Mouse (Mus musculus): ENCODE measurements around the gene Six4. TPM values are rescaled to one million over a fixed set of nuclear protein-coding genes. Genes with fewer than 3 reads are reported as not detected.
A peak's percentile ranks its signal among the peaks of the same experiment; 100 is the strongest.
"Not testable (repeated sequence)": the region's sequence is repeated elsewhere in the genome, so short reads cannot be mapped to it uniquely, and the experiment has no call there.

The Six4 gene
- 0.39 and 0.43 TPM in 2 replicates for polyA plus RNA-seq (2014; fragmentation: Nextera tagmentation; extraction: Ambion mirVana)

DNA sequence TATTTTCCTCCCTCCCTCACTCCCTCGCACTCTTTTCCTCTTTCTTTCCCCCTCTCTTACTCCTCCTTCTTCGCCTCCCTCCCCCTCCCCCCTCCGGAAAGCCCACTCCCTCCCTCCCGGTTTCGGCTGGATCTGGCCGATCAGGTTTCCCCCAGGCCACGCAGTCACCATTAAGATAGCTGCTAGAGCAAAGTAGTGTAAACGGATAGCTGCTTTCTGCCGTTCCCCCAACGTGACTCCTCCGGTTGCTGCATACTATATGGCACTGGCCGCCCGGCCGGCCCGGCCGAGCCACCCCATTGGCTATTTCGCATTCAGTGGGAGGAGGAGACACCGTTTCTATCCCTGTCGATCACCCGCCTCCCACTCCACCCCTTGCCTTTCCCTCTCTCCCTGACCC, at the start of gene Six4:
Gene Six4, minus strand, starts transcription at position 261 of the 400 bp plus-strand sequence.
- DNase-seq (ENCODE audit: low spot score) (peak; percentile 71), ATAC-seq (peak; percentile 86)
- H3K4me2 ChIP-seq (ENCODE audit: low read length), result peak within 1 kb of the TSS; percentile 98
- H3K27me3 ChIP-seq (replicated peaks; ENCODE audit: control insufficient read depth, insufficient read depth, low read length), result peaks cover 14% of the 10 kb centered on the region
- H3K9me3 ChIP-seq (replicated peaks; ENCODE audit: control insufficient read depth, low read length), result no peaks in the 10 kb centered on the region
- peaks cover 12% of the 10 kb centered on the region for H3K4me1 ChIP-seq (ENCODE audit: control insufficient read depth, insufficient read depth, low read length)
- H3K4me3 ChIP-seq (ENCODE audit: low read depth, low read length), result peak within 1 kb of the TSS; percentile 66
- H3K36me3 ChIP-seq (ENCODE audit: control insufficient read depth, insufficient read depth, low read length), result no peaks in the 10 kb centered on the region
- under 1% methylated on average over 19 of the region's 20 CpGs for WGBS
- no peak within 1 kb of the TSS for H3K27ac ChIP-seq (ENCODE audit: low read depth, low read length)
- peak within 1 kb of the TSS; percentile 74 for H3K9ac ChIP-seq (ENCODE audit: low read length)

DNA sequence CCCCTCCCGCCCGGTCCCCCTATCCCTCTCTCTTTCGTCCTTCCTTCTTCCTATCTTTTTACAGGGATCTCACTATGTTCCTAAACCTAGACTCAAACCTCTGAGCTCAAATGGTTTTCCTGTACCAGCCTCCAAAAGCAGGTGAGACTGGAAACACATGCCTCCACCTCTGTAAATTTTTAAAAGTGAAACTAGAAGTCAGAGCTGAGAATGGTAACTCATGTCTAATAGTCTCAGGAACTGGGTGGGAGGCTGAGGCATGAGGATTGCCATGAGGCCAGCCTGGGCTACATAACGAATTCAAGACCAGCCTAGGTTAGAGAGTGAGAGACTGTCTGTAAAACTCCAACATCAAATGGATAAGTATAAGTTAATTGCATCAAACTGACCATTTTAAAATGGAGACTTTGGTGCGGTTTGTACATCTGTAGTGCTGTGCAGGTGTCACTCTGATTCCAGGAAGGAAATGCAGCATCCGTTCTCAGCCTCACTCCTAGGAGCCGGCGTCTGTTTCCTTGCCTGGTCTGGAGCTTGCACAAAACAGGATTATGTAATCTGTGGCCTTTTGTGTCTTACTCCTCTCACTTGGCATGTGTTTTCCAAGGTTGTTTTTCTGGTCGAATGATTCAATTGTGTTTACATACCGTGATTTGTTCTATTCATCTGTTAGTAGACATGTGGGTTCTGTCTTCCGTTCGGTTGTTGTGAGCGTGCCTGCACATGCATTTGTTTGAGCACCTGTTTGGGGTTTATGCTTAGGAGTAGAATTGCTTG, 49.3 kb upstream of the Six4 start:
- no peak overlapping the region for H3K9ac ChIP-seq (ENCODE audit: low read length)
- ATAC-seq, result no peak
- no peak overlapping the region for H3K4me3 ChIP-seq (ENCODE audit: low read depth, low read length)
- no peaks in the 10 kb centered on the region for H3K4me1 ChIP-seq (ENCODE audit: control insufficient read depth, insufficient read depth, low read length)
- DNase-seq (ENCODE audit: low spot score), result peak; percentile 31
- H3K27me3 ChIP-seq (replicated peaks; ENCODE audit: control insufficient read depth, insufficient read depth, low read length), result no peaks in the 10 kb centered on the region
- H3K27ac ChIP-seq (ENCODE audit: low read depth, low read length), result no peak overlapping the region
- no peaks in the 10 kb centered on the region for H3K9me3 ChIP-seq (replicated peaks; ENCODE audit: control insufficient read depth, low read length)
- no peak overlapping the region for H3K4me2 ChIP-seq (ENCODE audit: low read length)
- H3K36me3 ChIP-seq (ENCODE audit: control insufficient read depth, insufficient read depth, low read length), result no peaks in the 10 kb centered on the region
- 41% methylated on average over 13 of the region's 13 CpGs for WGBS

DNA sequence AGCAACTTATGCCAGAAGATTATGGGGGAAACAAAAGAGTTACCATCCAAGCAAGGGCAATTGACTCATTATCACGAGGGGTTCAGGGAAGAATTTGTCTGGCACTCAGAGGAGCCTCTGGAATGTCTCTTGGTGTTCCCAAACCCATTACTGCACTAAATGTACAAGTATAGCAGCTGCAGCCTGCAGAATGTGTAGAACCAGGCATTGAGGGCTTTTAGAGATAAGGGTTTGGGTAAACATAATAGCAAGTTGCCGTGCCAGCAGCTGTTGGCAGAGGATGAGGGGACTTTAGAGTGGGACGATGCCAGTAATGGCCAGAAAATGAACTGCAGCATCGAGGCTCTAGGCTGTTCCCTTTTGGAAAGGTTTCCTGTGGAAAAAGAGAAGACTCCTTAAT, 47.1 kb upstream of the Six4 start:
- H3K4me3 ChIP-seq (ENCODE audit: low read depth, low read length), result no peak overlapping the region
- ATAC-seq, result no peak
- 50% methylated on average over 4 of the region's 4 CpGs for WGBS
- H3K36me3 ChIP-seq (ENCODE audit: control insufficient read depth, insufficient read depth, low read length), result no peaks in the 10 kb centered on the region
- H3K9me3 ChIP-seq (replicated peaks; ENCODE audit: control insufficient read depth, low read length), result no peaks in the 10 kb centered on the region
- H3K4me1 ChIP-seq (ENCODE audit: control insufficient read depth, insufficient read depth, low read length), result no peaks in the 10 kb centered on the region
- H3K27me3 ChIP-seq (replicated peaks; ENCODE audit: control insufficient read depth, insufficient read depth, low read length), result no peaks in the 10 kb centered on the region
- no peak overlapping the region for H3K9ac ChIP-seq (ENCODE audit: low read length)
- no peak overlapping the region for H3K4me2 ChIP-seq (ENCODE audit: low read length)
- peak; percentile 32 for DNase-seq (ENCODE audit: low spot score)
- no peak overlapping the region for H3K27ac ChIP-seq (ENCODE audit: low read depth, low read length)

DNA sequence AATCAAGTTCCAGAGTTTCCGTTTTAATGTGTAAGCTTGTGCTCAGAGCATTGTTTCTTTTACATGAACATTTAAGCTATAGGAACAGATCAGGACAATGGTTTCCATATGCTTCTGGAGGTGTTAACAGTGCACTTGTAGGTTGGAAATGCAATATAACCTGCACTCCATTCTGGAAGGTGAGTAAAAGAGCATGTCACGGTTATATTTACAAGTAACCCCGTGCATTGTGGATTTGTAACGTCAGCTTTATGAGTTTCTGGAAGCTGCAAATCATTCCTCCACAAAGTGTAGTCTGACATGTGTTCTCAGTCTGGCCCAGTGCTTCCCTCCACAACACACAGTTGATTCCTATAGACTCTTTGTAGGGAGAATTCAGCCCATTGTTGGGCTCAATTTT, 40.9 kb upstream of the Six4 start:
- WGBS, result 90% methylated on average over 4 of the region's 4 CpGs
- ATAC-seq, result no peak
- no peaks in the 10 kb centered on the region for H3K27me3 ChIP-seq (replicated peaks; ENCODE audit: control insufficient read depth, insufficient read depth, low read length)
- no peaks in the 10 kb centered on the region for H3K36me3 ChIP-seq (ENCODE audit: control insufficient read depth, insufficient read depth, low read length)
- H3K27ac ChIP-seq (ENCODE audit: low read depth, low read length), result no peak overlapping the region
- H3K9ac ChIP-seq (ENCODE audit: low read length), result no peak overlapping the region
- H3K4me3 ChIP-seq (ENCODE audit: low read depth, low read length), result no peak overlapping the region
- H3K4me2 ChIP-seq (ENCODE audit: low read length), result no peak overlapping the region
- no peaks in the 10 kb centered on the region for H3K4me1 ChIP-seq (ENCODE audit: control insufficient read depth, insufficient read depth, low read length)
- H3K9me3 ChIP-seq (replicated peaks; ENCODE audit: control insufficient read depth, low read length), result no peaks in the 10 kb centered on the region
- DNase-seq (ENCODE audit: low spot score), result no peak

DNA sequence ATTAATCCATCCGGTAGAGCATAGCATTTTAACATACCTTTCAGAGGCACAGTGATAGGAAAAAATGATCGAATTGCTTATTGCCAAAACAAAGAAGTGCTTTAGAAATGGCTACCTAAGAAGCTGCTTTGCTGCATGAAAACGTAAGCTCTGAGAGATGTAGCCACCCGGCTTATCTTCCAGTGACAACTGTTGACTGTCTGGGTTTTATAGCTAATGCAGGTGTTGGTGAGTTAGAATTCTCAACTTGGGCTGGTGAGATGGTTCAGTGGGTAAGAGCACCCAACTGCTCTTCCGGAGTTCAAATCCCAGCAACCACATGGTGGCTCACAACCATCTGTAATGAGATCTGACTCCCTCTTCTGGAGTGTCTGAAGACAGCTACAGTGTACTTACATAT, 37.8 kb upstream of the Six4 start:
- H3K4me1 ChIP-seq (ENCODE audit: control insufficient read depth, insufficient read depth, low read length); H3K36me3 ChIP-seq (ENCODE audit: control insufficient read depth, insufficient read depth, low read length); H3K27ac ChIP-seq (ENCODE audit: low read depth, low read length); H3K9ac ChIP-seq (ENCODE audit: low read length); H3K9me3 ChIP-seq (replicated peaks; ENCODE audit: control insufficient read depth, low read length); DNase-seq (ENCODE audit: low spot score); H3K27me3 ChIP-seq (replicated peaks; ENCODE audit: control insufficient read depth, insufficient read depth, low read length); ATAC-seq; H3K4me3 ChIP-seq (ENCODE audit: low read depth, low read length); H3K4me2 ChIP-seq (ENCODE audit: low read length): not testable (repeated sequence)
- 95% methylated on average over 5 of the region's 5 CpGs for WGBS

DNA sequence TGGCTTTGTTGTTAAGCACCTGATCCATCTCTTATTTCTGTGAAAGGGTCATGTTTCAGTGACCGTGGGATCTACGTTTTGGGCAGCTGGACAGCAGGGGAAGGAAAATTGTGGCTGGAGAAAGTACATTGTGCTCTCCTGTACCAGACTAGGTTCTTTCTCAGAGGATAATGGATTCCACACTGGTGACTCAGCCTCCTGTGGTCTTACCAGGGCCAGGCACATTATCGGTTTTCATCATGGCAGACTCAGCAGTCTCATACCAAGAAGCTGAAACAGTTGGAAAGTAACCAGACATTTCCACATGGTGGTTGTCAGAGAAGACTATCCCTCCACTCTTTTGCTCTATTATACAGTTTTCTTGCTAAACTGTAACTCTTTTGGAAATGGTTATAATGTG, 34.0 kb upstream of the Six4 start:
- 69% methylated on average over 3 of the region's 3 CpGs for WGBS
- H3K27me3 ChIP-seq (replicated peaks; ENCODE audit: control insufficient read depth, insufficient read depth, low read length), result no peaks in the 10 kb centered on the region
- no peaks in the 10 kb centered on the region for H3K4me1 ChIP-seq (ENCODE audit: control insufficient read depth, insufficient read depth, low read length)
- no peak for ATAC-seq
- H3K4me3 ChIP-seq (ENCODE audit: low read depth, low read length), result no peak overlapping the region
- no peaks in the 10 kb centered on the region for H3K36me3 ChIP-seq (ENCODE audit: control insufficient read depth, insufficient read depth, low read length)
- no peak overlapping the region for H3K27ac ChIP-seq (ENCODE audit: low read depth, low read length)
- DNase-seq (ENCODE audit: low spot score), result no peak
- H3K4me2 ChIP-seq (ENCODE audit: low read length), result no peak overlapping the region
- no peak overlapping the region for H3K9ac ChIP-seq (ENCODE audit: low read length)
- no peaks in the 10 kb centered on the region for H3K9me3 ChIP-seq (replicated peaks; ENCODE audit: control insufficient read depth, low read length)

- H3K36me3 ChIP-seq (ENCODE audit: control insufficient read depth, insufficient read depth, low read length), result no peaks in the 10 kb centered on the region
- H3K27me3 ChIP-seq (replicated peaks; ENCODE audit: control insufficient read depth, insufficient read depth, low read length), result no peaks in the 10 kb centered on the region
- H3K9ac ChIP-seq (ENCODE audit: low read length), result no peak overlapping the region
- no peaks in the 10 kb centered on the region for H3K4me1 ChIP-seq (ENCODE audit: control insufficient read depth, insufficient read depth, low read length)
- no peaks in the 10 kb centered on the region for H3K9me3 ChIP-seq (replicated peaks; ENCODE audit: control insufficient read depth, low read length)
- WGBS, result 91% methylated on average over 3 of the region's 3 CpGs
- no peak overlapping the region for H3K4me2 ChIP-seq (ENCODE audit: low read length)
- H3K27ac ChIP-seq (ENCODE audit: low read depth, low read length), result no peak overlapping the region
- ATAC-seq (no peak), DNase-seq (ENCODE audit: low spot score) (no peak)
- no peak overlapping the region for H3K4me3 ChIP-seq (ENCODE audit: low read depth, low read length)
Observed at GRCm38 (mm10) chr12:73140732-73141131, 27.5 kb upstream of the Six4 start.

GRCm38 (mm10) chr12:73125250-73125649, 12.0 kb upstream of the Six4 start:
- H3K4me2 ChIP-seq (ENCODE audit: low read length), result no peak overlapping the region
- no peak overlapping the region for H3K9ac ChIP-seq (ENCODE audit: low read length)
- H3K4me1 ChIP-seq (ENCODE audit: control insufficient read depth, insufficient read depth, low read length), result peaks cover 7% of the 10 kb centered on the region
- no peak for ATAC-seq
- WGBS, result 75% methylated on average over 4 of the region's 4 CpGs
- no peak overlapping the region for H3K4me3 ChIP-seq (ENCODE audit: low read depth, low read length)
- no peaks in the 10 kb centered on the region for H3K36me3 ChIP-seq (ENCODE audit: control insufficient read depth, insufficient read depth, low read length)
- H3K27me3 ChIP-seq (replicated peaks; ENCODE audit: control insufficient read depth, insufficient read depth, low read length), result no peaks in the 10 kb centered on the region
- no peak overlapping the region for H3K27ac ChIP-seq (ENCODE audit: low read depth, low read length)
- H3K9me3 ChIP-seq (replicated peaks; ENCODE audit: control insufficient read depth, low read length), result no peaks in the 10 kb centered on the region
- no peak for DNase-seq (ENCODE audit: low spot score)
